Mouse (Mus musculus): ENCODE measurements around the gene Immp2l.

- no peak for TF ChIP-seq MAX (IDR thresholded peaks at IDR 0.05; ENCODE audit: low read depth)
- TF ChIP-seq POLR2A (IDR thresholded peaks at IDR 0.05; ENCODE audit: insufficient read length, low read depth), result no peak
- no peak for TF ChIP-seq TCF12 (IDR thresholded peaks at IDR 0.05; ENCODE audit: insufficient read depth, poor library complexity, severe bottlenecking)
- TF ChIP-seq MYOD1 (IDR thresholded peaks at IDR 0.05; ENCODE audit: control insufficient read depth in 1 of 3, insufficient read length in 2 of 3, low read depth in 2 of 3), result no peak
- no peak for TF ChIP-seq USF1 (IDR thresholded peaks at IDR 0.05; ENCODE audit: low read depth)
- TF ChIP-seq E2F4 (IDR thresholded peaks at IDR 0.05; ENCODE audit: insufficient read depth), result no peak
- no peak for TF ChIP-seq POLR2AphosphoS2 (IDR thresholded peaks at IDR 0.05; ENCODE audit: insufficient read length, low read depth)
- no peak for TF ChIP-seq CEBPB (IDR thresholded peaks at IDR 0.05; ENCODE audit: insufficient read depth, poor library complexity, severe bottlenecking)
- TF ChIP-seq MYOG (IDR thresholded peaks at IDR 0.05; ENCODE audit: control insufficient read depth in 1 of 3, insufficient read depth in 1 of 3, insufficient read length in 2 of 3, low read depth in 2 of 3), result peak in 1 of 3 experiments; percentile 20
- TF ChIP-seq TCF3 (IDR thresholded peaks at IDR 0.05; ENCODE audit: insufficient read length, low read depth), result no peak
- TF ChIP-seq SRF (IDR thresholded peaks at IDR 0.05; ENCODE audit: control insufficient read depth, insufficient read length, low read depth), result no peak
Measured at GRCm38 (mm10) chr12:41644802-41645551, 621.1 kb downstream of the Immp2l start.

All from myocyte (in vitro differentiated cells).